Mouse (Mus musculus) midbrain, embryonic 12.5 days (tissue): ENCODE measurements around the gene Htr6. TPM values are rescaled to one million over a fixed set of nuclear protein-coding genes. Genes with fewer than 3 reads are reported as not detected.

Source experiments
- ATAC-seq: fragments of 200-750 bp; cut with Nextera tagmentation; 2 replicates; pipeline ENCODE4 v1.8.0; 2017; ENCODE audit warnings: low read depth, moderate TSS enrichment, moderate library complexity; ENCODE audit not compliant: low FRiP score
- H3K27ac ChIP-seq: fragments of 300-500 bp; sonication (generic); replicated peaks from 2 replicates; pipeline ENCODE4 v1.5.1; 2016; ENCODE audit warnings: mild to moderate bottlenecking
- H3K27me3 ChIP-seq: fragments of 300-500 bp; sonication (generic); 2 replicates; pipeline ENCODE4 v1.6.1; 2016; ENCODE audit warnings: mild to moderate bottlenecking
- H3K36me3 ChIP-seq: fragments of 300-500 bp; sonication (generic); 2 replicates; pipeline ENCODE4 v1.6.1; 2016
- H3K4me1 ChIP-seq: fragments of 300-500 bp; sonication (generic); 2 replicates; pipeline ENCODE4 v1.6.1; 2016
- H3K4me2 ChIP-seq: fragments of 300-500 bp; sonication (generic); replicated peaks from 2 replicates; pipeline ENCODE4 v1.6.1; 2016; ENCODE audit warnings: mild to moderate bottlenecking, moderate library complexity
- H3K4me3 ChIP-seq: fragments of 300-500 bp; sonication (generic); 2 replicates; pipeline ENCODE4 v1.5.1; 2016; ENCODE audit warnings: mild to moderate bottlenecking
- H3K9ac ChIP-seq: fragments of 300-500 bp; sonication (generic); replicated peaks from 2 replicates; pipeline ENCODE4 v1.6.1; 2016; ENCODE audit warnings: mild to moderate bottlenecking, moderate library complexity
- H3K9me3 ChIP-seq: fragments of 300-500 bp; sonication (generic); 2 replicates; pipeline ENCODE4 v1.6.1; 2016; ENCODE audit warnings: mild to moderate bottlenecking
- WGBS: fragments of 180-500 bp; shearing (Covaris S2); methylation state at CpG from one replicate; pipeline ENCODE4 v1.1.7; 2016; 5-methylcytosine and 5-hydroxymethylcytosine counted together
- polyA plus RNA-seq: library from polyadenylated mRNA; unstranded; fragments of >200 nt; fragmentation: Nextera tagmentation; extraction: Ambion mirVana; gene quantifications from 2 replicates; pipeline ENCODE4 v1.2.1, GENCODE M21; 2016

The Htr6 gene
- polyA plus RNA-seq, 1 experiment from 2014 or later: not detected

GRCm38 (mm10) chr4:139085337-139085736, 10.0 kb upstream of the Htr6 start:
- WGBS: 78% methylated on average over 11 of the region's 11 CpGs
- ATAC-seq: no peak
- Histone ChIP-seq H3K36me3 (no peaks in the 10 kb centered on the region), H3K4me3 (no peak overlapping the region), H3K27me3 (peaks cover 52% of the 10 kb centered on the region), H3K4me1 (peaks cover 20% of the 10 kb centered on the region), H3K9ac (no peak overlapping the region), H3K27ac (no peak overlapping the region), H3K4me2 (no peak overlapping the region), H3K9me3 (no peaks in the 10 kb centered on the region)

GRCm38 (mm10) chr4:139082790-139083564, 7.6 kb upstream of the Htr6 start:
- H3K27me3 ChIP-seq: peaks cover 32% of the 10 kb centered on the region
- 0 out of 2 replicates have a peak overlapping the region, but pooled peaks have one; percentile 43 for H3K9ac ChIP-seq
- H3K4me3 ChIP-seq: peak overlapping the region; percentile 21; the same call in 1 of the 2 replicates
- peak; percentile 76 for ATAC-seq
- 0 out of 2 replicates have a peak overlapping the region, but pooled peaks have one; percentile 25 for H3K27ac ChIP-seq
- no peaks in the 10 kb centered on the region for H3K36me3 ChIP-seq
- no peaks in the 10 kb centered on the region for H3K9me3 ChIP-seq
- WGBS: 19% methylated on average over 12 of the region's 12 CpGs
- H3K4me2 ChIP-seq: peak overlapping the region; percentile 43
- H3K4me1 ChIP-seq: peaks cover 20% of the 10 kb centered on the region

- peaks cover 35% of the 10 kb centered on the region for H3K27me3 ChIP-seq
- 82% methylated on average over 18 of the region's 18 CpGs for WGBS
- no peak overlapping the region for H3K27ac ChIP-seq
- H3K9me3 ChIP-seq: no peaks in the 10 kb centered on the region
- H3K4me2 ChIP-seq: no peak overlapping the region
- no peak overlapping the region for H3K9ac ChIP-seq
- no peaks in the 10 kb centered on the region for H3K36me3 ChIP-seq
- ATAC-seq: no peak
- peaks cover 20% of the 10 kb centered on the region for H3K4me1 ChIP-seq
- no peak overlapping the region for H3K4me3 ChIP-seq
Measured at GRCm38 (mm10) chr4:139081270-139081931, 6.0 kb upstream of the Htr6 start.

- no peaks in the 10 kb centered on the region for H3K36me3 ChIP-seq
- H3K4me3 ChIP-seq: no peak overlapping the region
- WGBS: 92% methylated on average over 7 of the region's 7 CpGs
- H3K9me3 ChIP-seq: no peaks in the 10 kb centered on the region
- H3K4me1 ChIP-seq: peaks cover 27% of the 10 kb centered on the region
- H3K4me2 ChIP-seq: no peak overlapping the region
- H3K27me3 ChIP-seq: peaks cover 41% of the 10 kb centered on the region
- no peak for ATAC-seq
- H3K27ac ChIP-seq: no peak overlapping the region
- H3K9ac ChIP-seq: no peak overlapping the region
Measured at GRCm38 (mm10) chr4:139080259-139080658, 4.9 kb upstream of the Htr6 start.

GRCm38 (mm10) chr4:139079439-139079838, 4.1 kb upstream of the Htr6 start:
- no peak for ATAC-seq
- H3K4me1 ChIP-seq: peaks cover 34% of the 10 kb centered on the region
- H3K4me3 ChIP-seq: no peak overlapping the region
- no peaks in the 10 kb centered on the region for H3K9me3 ChIP-seq
- no peak overlapping the region for H3K9ac ChIP-seq
- no peak overlapping the region for H3K4me2 ChIP-seq
- WGBS: 79% methylated on average over 11 of the region's 11 CpGs
- no peak overlapping the region for H3K27ac ChIP-seq
- H3K36me3 ChIP-seq: no peaks in the 10 kb centered on the region
- H3K27me3 ChIP-seq: peaks cover 41% of the 10 kb centered on the region

GRCm38 (mm10) chr4:139078726-139079125, 3.4 kb upstream of the Htr6 start:
- Histone ChIP-seq H3K27me3 (peaks cover 43% of the 10 kb centered on the region), H3K4me3 (no peak overlapping the region), H3K4me2 (no peak overlapping the region), H3K9me3 (no peaks in the 10 kb centered on the region), H3K27ac (no peak overlapping the region), H3K36me3 (no peaks in the 10 kb centered on the region), H3K9ac (no peak overlapping the region), H3K4me1 (peaks cover 34% of the 10 kb centered on the region)
- 18% methylated on average over 4 of the region's 4 CpGs for WGBS
- no peak for ATAC-seq

GRCm38 (mm10) chr4:139078313-139078712, 2.9 kb upstream of the Htr6 start:
- Histone ChIP-seq H3K4me3 (no peak overlapping the region), H3K27ac (no peak overlapping the region), H3K27me3 (peaks cover 48% of the 10 kb centered on the region), H3K4me2 (no peak overlapping the region), H3K9me3 (no peaks in the 10 kb centered on the region), H3K4me1 (peaks cover 30% of the 10 kb centered on the region), H3K36me3 (no peaks in the 10 kb centered on the region), H3K9ac (no peak overlapping the region)
- 32% methylated on average over 2 of the region's 2 CpGs for WGBS
- ATAC-seq: no peak

- WGBS: 10% methylated on average over 5 of the region's 5 CpGs
- Histone ChIP-seq H3K27ac (no peak overlapping the region), H3K4me2 (peak overlapping the region; percentile 67; the same call in 1 of the 2 replicates), H3K4me3 (no peak overlapping the region), H3K9ac (no peak overlapping the region), H3K36me3 (no peaks in the 10 kb centered on the region), H3K9me3 (no peaks in the 10 kb centered on the region), H3K27me3 (peaks cover 69% of the 10 kb centered on the region), H3K4me1 (peaks cover 15% of the 10 kb centered on the region)
- ATAC-seq: no peak
Measured at GRCm38 (mm10) chr4:139075915-139076314, 545 bp upstream of the Htr6 start.

GRCm38 (mm10) chr4:139074060-139074459, 1.3 kb downstream of the Htr6 start:
- Histone ChIP-seq H3K36me3 (no peaks in the 10 kb centered on the region), H3K9me3 (no peaks in the 10 kb centered on the region), H3K27ac (no peak overlapping the region), H3K9ac (no peak overlapping the region), H3K27me3 (peaks cover 85% of the 10 kb centered on the region), H3K4me1 (peaks cover 15% of the 10 kb centered on the region), H3K4me3 (peak overlapping the region; percentile 49; the same call in 1 of the 2 replicates), H3K4me2 (peak overlapping the region; percentile 67)
- 17% methylated on average over 29 of the region's 29 CpGs for WGBS
- ATAC-seq: no peak

- Histone ChIP-seq H3K27me3 (peaks cover 44% of the 10 kb centered on the region), H3K27ac (no peak overlapping the region), H3K36me3 (no peaks in the 10 kb centered on the region), H3K4me2 (no peak overlapping the region), H3K4me3 (no peak overlapping the region), H3K9ac (no peak overlapping the region), H3K4me1 (no peaks in the 10 kb centered on the region), H3K9me3 (no peaks in the 10 kb centered on the region)
- ATAC-seq: no peak
- WGBS: 42% methylated on average over 4 of the region's 4 CpGs
Measured at GRCm38 (mm10) chr4:139068287-139068686, 7.1 kb downstream of the Htr6 start.

GRCm38 (mm10) chr4:139064831-139065230, 10.5 kb downstream of the Htr6 start:
- Histone ChIP-seq H3K27me3 (peaks cover 19% of the 10 kb centered on the region), H3K4me2 (no peak overlapping the region), H3K9me3 (no peaks in the 10 kb centered on the region), H3K27ac (no peak overlapping the region), H3K4me1 (no peaks in the 10 kb centered on the region), H3K36me3 (no peaks in the 10 kb centered on the region), H3K4me3 (no peak overlapping the region), H3K9ac (no peak overlapping the region)
- no peak for ATAC-seq
- 86% methylated on average over 5 of the region's 5 CpGs for WGBS

- peaks cover 8% of the 10 kb centered on the region; the same call in 1 of the 2 replicates for H3K4me1 ChIP-seq
- H3K4me2 ChIP-seq: no peak overlapping the region
- H3K27me3 ChIP-seq: 0 out of 2 replicates have a peak, but pooled peaks cover 5% of the 10 kb centered on the region
- H3K9me3 ChIP-seq: no peaks in the 10 kb centered on the region
- H3K36me3 ChIP-seq: no peaks in the 10 kb centered on the region
- no peak overlapping the region for H3K9ac ChIP-seq
- H3K4me3 ChIP-seq: no peak overlapping the region
- WGBS: 9% methylated on average over 7 of the region's 7 CpGs
- no peak overlapping the region for H3K27ac ChIP-seq
- ATAC-seq: no peak
Measured at GRCm38 (mm10) chr4:139059569-139059968, 15.8 kb downstream of the Htr6 start.
